Mouse (Mus musculus): ENCODE measurements around the gene Prmt1. TPM values are rescaled to one million over a fixed set of nuclear protein-coding genes. Genes with fewer than 3 reads are reported as not detected.

Gene Prmt1
- polyA plus RNA-seq, 1 experiment from 2014 or later, result 210 TPM

GRCm38 (mm10) chr7:44985595-44986191 is 675 bp downstream of the Prmt1 start:
- no peaks in the 10 kb centered on the region for H3K9me3 ChIP-seq (ENCODE audit: control insufficient read depth, low read length)
- H3K4me2 ChIP-seq (replicated peaks), result peak overlapping the region; percentile 68
- peaks cover 29% of the 10 kb centered on the region for H3K36me3 ChIP-seq (replicated peaks; ENCODE audit: control insufficient read depth, insufficient read depth)
- H3K9ac ChIP-seq, result peak overlapping the region; percentile 91
- WGBS, result under 1% methylated on average over 44 of the region's 45 CpGs
- H3K4me1 ChIP-seq (replicated peaks; ENCODE audit: control insufficient read depth, insufficient read depth, low read length), result peaks cover 33% of the 10 kb centered on the region
- DNase-seq (ENCODE audit: low spot score) (peak; percentile 36), ATAC-seq (ENCODE audit: low FRiP score) (peak; percentile 0; the same call in 1 of the 2 replicates)
- H3K27me3 ChIP-seq (ENCODE audit: control insufficient read depth, insufficient read depth, low read length), result no peaks in the 10 kb centered on the region
- H3K27ac ChIP-seq, result peak overlapping the region; percentile 89
- H3K4me3 ChIP-seq (replicated peaks; ENCODE audit: low read length), result peak overlapping the region; percentile 77

GRCm38 (mm10) chr7:44984833-44985164 is 1.6 kb downstream of the Prmt1 start:
- WGBS, result 48% methylated on average over 3 of the region's 3 CpGs
- no peak for ATAC-seq (ENCODE audit: low FRiP score)
- Histone ChIP-seq H3K36me3 (replicated peaks; ENCODE audit: control insufficient read depth, insufficient read depth) (peaks cover 37% of the 10 kb centered on the region), H3K4me1 (replicated peaks; ENCODE audit: control insufficient read depth, insufficient read depth, low read length) (peaks cover 33% of the 10 kb centered on the region), H3K9ac (peak overlapping the region; percentile 91; the same call in 1 of the 2 replicates), H3K27me3 (ENCODE audit: control insufficient read depth, insufficient read depth, low read length) (no peaks in the 10 kb centered on the region), H3K4me3 (replicated peaks; ENCODE audit: low read length) (peak overlapping the region; percentile 77), H3K4me2 (replicated peaks) (peak overlapping the region; percentile 68), H3K9me3 (ENCODE audit: control insufficient read depth, low read length) (no peaks in the 10 kb centered on the region), H3K27ac (peak overlapping the region; percentile 89)
- no peak for DNase-seq (ENCODE audit: low spot score)

GRCm38 (mm10) chr7:44983944-44984832 is 2.2 kb downstream of the Prmt1 start:
- Histone ChIP-seq H3K4me3 (replicated peaks; ENCODE audit: low read length) (peak overlapping the region; percentile 77; the same call in 1 of the 2 replicates), H3K4me1 (replicated peaks; ENCODE audit: control insufficient read depth, insufficient read depth, low read length) (peaks cover 33% of the 10 kb centered on the region), H3K9me3 (ENCODE audit: control insufficient read depth, low read length) (no peaks in the 10 kb centered on the region), H3K27ac (peak overlapping the region; percentile 89; the same call in 1 of the 2 replicates), H3K36me3 (replicated peaks; ENCODE audit: control insufficient read depth, insufficient read depth) (peaks cover 43% of the 10 kb centered on the region), H3K4me2 (replicated peaks) (peak overlapping the region; percentile 68), H3K27me3 (ENCODE audit: control insufficient read depth, insufficient read depth, low read length) (no peaks in the 10 kb centered on the region), H3K9ac (0 out of 2 replicates have a peak overlapping the region, but pooled peaks have one; percentile 91)
- ATAC-seq (ENCODE audit: low FRiP score), result no peak
- WGBS, result 73% methylated on average over 7 of the region's 7 CpGs
- DNase-seq (ENCODE audit: low spot score), result no peak

- Histone ChIP-seq H3K27me3 (ENCODE audit: control insufficient read depth, insufficient read depth, low read length) (no peaks in the 10 kb centered on the region), H3K4me3 (replicated peaks; ENCODE audit: low read length) (no peak overlapping the region), H3K4me1 (replicated peaks; ENCODE audit: control insufficient read depth, insufficient read depth, low read length) (peaks cover 26% of the 10 kb centered on the region), H3K9me3 (ENCODE audit: control insufficient read depth, low read length) (no peaks in the 10 kb centered on the region), H3K4me2 (replicated peaks) (0 out of 2 replicates have a peak overlapping the region, but pooled peaks have one; percentile 10), H3K27ac (no peak overlapping the region), H3K36me3 (replicated peaks; ENCODE audit: control insufficient read depth, insufficient read depth) (peaks cover 54% of the 10 kb centered on the region), H3K9ac (no peak overlapping the region)
- DNase-seq (ENCODE audit: low spot score) (peak; percentile 82), ATAC-seq (ENCODE audit: low FRiP score) (no peak)
- WGBS, result 38% methylated on average over 6 of the region's 6 CpGs
Observed at GRCm38 (mm10) chr7:44983085-44983484, 3.3 kb downstream of the Prmt1 start.

- no peaks in the 10 kb centered on the region for H3K27me3 ChIP-seq (ENCODE audit: control insufficient read depth, insufficient read depth, low read length)
- H3K27ac ChIP-seq, result no peak overlapping the region
- no peak for DNase-seq (ENCODE audit: low spot score)
- H3K4me1 ChIP-seq (replicated peaks; ENCODE audit: control insufficient read depth, insufficient read depth, low read length), result peaks cover 20% of the 10 kb centered on the region
- H3K4me2 ChIP-seq (replicated peaks), result no peak overlapping the region
- WGBS, result 98% methylated on average over 8 of the region's 8 CpGs
- no peak for ATAC-seq (ENCODE audit: low FRiP score)
- no peaks in the 10 kb centered on the region for H3K9me3 ChIP-seq (ENCODE audit: control insufficient read depth, low read length)
- no peak overlapping the region for H3K4me3 ChIP-seq (replicated peaks; ENCODE audit: low read length)
- H3K36me3 ChIP-seq (replicated peaks; ENCODE audit: control insufficient read depth, insufficient read depth), result peaks cover 70% of the 10 kb centered on the region
- H3K9ac ChIP-seq, result no peak overlapping the region
Observed at GRCm38 (mm10) chr7:44981539-44981938, 4.8 kb downstream of the Prmt1 start.

- Histone ChIP-seq H3K27ac (no peak overlapping the region), H3K9me3 (ENCODE audit: control insufficient read depth, low read length) (no peaks in the 10 kb centered on the region), H3K4me1 (replicated peaks; ENCODE audit: control insufficient read depth, insufficient read depth, low read length) (peaks cover 13% of the 10 kb centered on the region), H3K27me3 (ENCODE audit: control insufficient read depth, insufficient read depth, low read length) (no peaks in the 10 kb centered on the region), H3K36me3 (replicated peaks; ENCODE audit: control insufficient read depth, insufficient read depth) (peaks cover 78% of the 10 kb centered on the region), H3K9ac (no peak overlapping the region), H3K4me3 (replicated peaks; ENCODE audit: low read length) (no peak overlapping the region), H3K4me2 (replicated peaks) (no peak overlapping the region)
- 92% methylated on average over 3 of the region's 3 CpGs for WGBS
- no peak for ATAC-seq (ENCODE audit: low FRiP score)
- no peak for DNase-seq (ENCODE audit: low spot score)
Observed at GRCm38 (mm10) chr7:44978300-44978699, 8.1 kb downstream of the Prmt1 start.

- H3K27me3 ChIP-seq (ENCODE audit: control insufficient read depth, insufficient read depth, low read length), result no peaks in the 10 kb centered on the region
- no peaks in the 10 kb centered on the region for H3K9me3 ChIP-seq (ENCODE audit: control insufficient read depth, low read length)
- H3K27ac ChIP-seq, result peak overlapping the region; percentile 95
- H3K4me1 ChIP-seq (replicated peaks; ENCODE audit: control insufficient read depth, insufficient read depth, low read length), result peaks cover 32% of the 10 kb centered on the region
- peaks cover 50% of the 10 kb centered on the region for H3K36me3 ChIP-seq (replicated peaks; ENCODE audit: control insufficient read depth, insufficient read depth)
- peak overlapping the region; percentile 97 for H3K4me2 ChIP-seq (replicated peaks)
- no peak for DNase-seq (ENCODE audit: low spot score)
- peak overlapping the region; percentile 82 for H3K9ac ChIP-seq
- peak overlapping the region; percentile 47 for H3K4me3 ChIP-seq (replicated peaks; ENCODE audit: low read length)
- ATAC-seq (ENCODE audit: low FRiP score), result no peak
- WGBS, result 21% methylated on average over 6 of the region's 6 CpGs
Observed at GRCm38 (mm10) chr7:44975117-44975419, 11.3 kb downstream of the Prmt1 start.

- peak within 1 kb of the TSS; percentile 95 for H3K27ac ChIP-seq
- H3K9me3 ChIP-seq (ENCODE audit: control insufficient read depth, low read length), result no peaks in the 10 kb centered on the region
- H3K4me3 ChIP-seq (replicated peaks; ENCODE audit: low read length), result peak within 1 kb of the TSS; percentile 47
- peak; percentile 86 for DNase-seq (ENCODE audit: low spot score)
- H3K4me1 ChIP-seq (replicated peaks; ENCODE audit: control insufficient read depth, insufficient read depth, low read length), result peaks cover 32% of the 10 kb centered on the region
- H3K9ac ChIP-seq, result peak within 1 kb of the TSS; percentile 82
- H3K4me2 ChIP-seq (replicated peaks), result peak within 1 kb of the TSS; percentile 97
- under 1% methylated on average over 22 of the region's 22 CpGs for WGBS
- peaks cover 45% of the 10 kb centered on the region for H3K36me3 ChIP-seq (replicated peaks; ENCODE audit: control insufficient read depth, insufficient read depth)
- peak; percentile 62 for ATAC-seq (ENCODE audit: low FRiP score)
- H3K27me3 ChIP-seq (ENCODE audit: control insufficient read depth, insufficient read depth, low read length), result no peaks in the 10 kb centered on the region
Observed at GRCm38 (mm10) chr7:44974383-44975116, 11.8 kb downstream of the Prmt1 start, which contains the start of gene Cpt1c. Cpt1c (minus strand) TSS chr7:44974851.
